Mouse (Mus musculus) spleen, adult 2 months (tissue): ENCODE data around the gene AI661453. TPM values are rescaled to one million over a fixed set of nuclear protein-coding genes. Genes with fewer than 3 reads are reported as not detected.

Experiments
- DNase-seq, 2 experiments: peaks; one replicate each; pipeline versions ENCODE4 v3.0.0 to v3.0.0-alpha.2; 2012 to 2021; ENCODE audit warnings: low spot score in 2 of 2, low read depth in 1 of 2
- H3K27ac ChIP-seq: fragments of 200-500 bp; 2 replicates; pipeline ENCODE4 v1.5.1; 2012; ENCODE audit warnings: low read length, inconsistent platforms; ENCODE audit not compliant: insufficient read depth
- H3K27me3 ChIP-seq: fragments of 200-500 bp; 2 replicates; pipeline ENCODE4 v1.6.1; 2012; ENCODE audit warnings: mild to moderate bottlenecking, moderate library complexity, low read length, inconsistent platforms; ENCODE audit not compliant: control insufficient read depth, insufficient read depth
- H3K36me3 ChIP-seq: fragments of 200-500 bp; 2 replicates; pipeline ENCODE4 v1.6.1; 2012; ENCODE audit warnings: mild to moderate bottlenecking, low read length, inconsistent platforms; ENCODE audit not compliant: control insufficient read depth, insufficient read depth
- H3K4me1 ChIP-seq: fragments of 200-500 bp; 2 replicates; pipeline ENCODE4 v1.6.1; 2011; ENCODE audit warnings: inconsistent platforms; ENCODE audit not compliant: control insufficient read depth, insufficient read depth, insufficient read length
- H3K4me3 ChIP-seq: fragments of 200-500 bp; 2 replicates; pipeline ENCODE4 v1.5.1; 2011; ENCODE audit warnings: mild to moderate bottlenecking, inconsistent platforms; ENCODE audit not compliant: insufficient read depth, insufficient read length; ENCODE audit errors: extremely low read depth
- CTCF ChIP-seq: fragments of 200-500 bp; IDR thresholded peaks from 2 replicates; pipeline ENCODE4 v1.5.1; 2011; ENCODE audit warnings: mild to moderate bottlenecking, inconsistent platforms; ENCODE audit not compliant: insufficient read depth, insufficient read length, insufficient replicate concordance; ENCODE audit errors: extremely low read depth
- POLR2A ChIP-seq: fragments of 200-500 bp; IDR thresholded peaks from 2 replicates; pipeline ENCODE4 v1.6.1; 2011; ENCODE audit warnings: low read depth, low read length, inconsistent platforms
- WGBS: fragments of 180-500 bp; shearing (Covaris S2); methylation state at CpG from one replicate; pipeline ENCODE4 v1.1.7; 2018; 5-methylcytosine and 5-hydroxymethylcytosine counted together
- polyA plus RNA-seq: library from polyadenylated mRNA; depleted of rRNA; stranded (reverse); fragments of >200 nt; gene quantifications from 2 replicates; pipeline ENCODE4 v1.2.3, GENCODE M21; 2012

The AI661453 gene
- polyA plus RNA-seq, 1 experiment, result 0.26 TPM

GRCm38 (mm10) chr17:47449432-47449831 lies 13.0 kb downstream of the AI661453 start:
- DNase-seq, result no peak
- TF ChIP-seq CTCF, result no peak
- TF ChIP-seq POLR2A, result no peak
- no peak overlapping the region for H3K4me3 ChIP-seq
- no peaks in the 10 kb centered on the region for H3K36me3 ChIP-seq
- no peaks in the 10 kb centered on the region for H3K27me3 ChIP-seq
- H3K4me1 ChIP-seq, result no peaks in the 10 kb centered on the region
- 83% methylated on average over 5 of the region's 5 CpGs for WGBS
- H3K27ac ChIP-seq, result no peak overlapping the region

- no peak for DNase-seq
- Histone ChIP-seq H3K36me3 (no peaks in the 10 kb centered on the region), H3K4me1 (no peaks in the 10 kb centered on the region), H3K27me3 (no peaks in the 10 kb centered on the region), H3K27ac (no peak overlapping the region), H3K4me3 (no peak overlapping the region)
- WGBS, result 83% methylated on average over 7 of the region's 7 CpGs
- TF ChIP-seq POLR2A (no peak), CTCF (no peak)
Observed at GRCm38 (mm10) chr17:47450239-47450638, 13.8 kb downstream of the AI661453 start.

GRCm38 (mm10) chr17:47450880-47451565 lies 14.6 kb downstream of the AI661453 start:
- no peak overlapping the region for H3K27ac ChIP-seq

DNA sequence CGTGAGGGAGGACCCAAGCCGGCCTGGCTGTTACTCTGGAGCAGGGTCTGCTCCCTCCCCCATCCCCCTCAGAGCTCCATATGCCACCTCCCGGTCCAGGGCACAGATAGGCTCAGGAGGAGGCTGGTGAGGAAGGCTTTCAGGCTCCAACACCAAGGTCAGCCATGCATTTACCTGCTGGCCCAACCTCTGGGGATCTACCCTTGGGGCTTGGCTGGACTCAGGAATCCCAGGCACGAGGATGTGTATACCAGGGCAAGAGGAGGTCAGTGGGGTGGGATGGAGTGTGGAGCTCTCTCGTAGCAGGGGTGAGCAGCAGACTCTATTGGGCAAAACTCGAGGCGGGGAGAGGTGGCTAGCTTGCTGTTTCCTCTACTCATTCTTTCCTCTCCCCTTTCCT lies 16.5 kb downstream of the AI661453 start:
- no peaks in the 10 kb centered on the region for H3K4me1 ChIP-seq
- 80% methylated on average over 7 of the region's 7 CpGs for WGBS
- no peaks in the 10 kb centered on the region for H3K27me3 ChIP-seq
- no peak overlapping the region for H3K4me3 ChIP-seq
- no peak overlapping the region for H3K27ac ChIP-seq
- no peak for TF ChIP-seq CTCF
- TF ChIP-seq POLR2A, result no peak
- H3K36me3 ChIP-seq, result no peaks in the 10 kb centered on the region
- no peak for DNase-seq

More at GRCm38 (mm10) chr17:47450880-47451565, 14.6 kb downstream of the AI661453 start:
- no peak for DNase-seq
- Histone ChIP-seq H3K4me1 (no peaks in the 10 kb centered on the region), H3K27me3 (no peaks in the 10 kb centered on the region), H3K4me3 (no peak overlapping the region), H3K36me3 (no peaks in the 10 kb centered on the region)
- 83% methylated on average over 12 of the region's 12 CpGs for WGBS
- no peak for TF ChIP-seq CTCF
- TF ChIP-seq POLR2A, result no peak

DNA sequence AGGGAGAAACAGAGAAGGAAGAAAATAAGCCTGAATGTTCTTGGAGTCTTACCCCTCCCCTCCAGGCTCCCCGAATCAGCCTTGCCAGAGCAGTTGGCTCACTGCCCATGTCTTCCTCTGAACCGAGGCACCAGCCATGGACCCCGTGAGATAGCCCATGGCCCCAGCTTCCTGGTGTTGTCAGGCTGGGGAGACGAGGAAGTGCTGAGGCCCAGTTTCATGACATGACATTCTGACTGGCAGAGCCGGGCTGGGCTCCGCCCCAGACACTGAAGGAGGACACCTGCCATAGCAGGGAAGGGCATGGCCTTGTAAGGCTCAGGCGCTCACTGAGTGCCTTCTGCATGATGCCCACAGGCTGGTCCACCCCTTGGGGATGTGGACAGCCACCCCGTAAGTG lies 18.3 kb downstream of the AI661453 start:
- WGBS, result 28% methylated on average over 8 of the region's 8 CpGs
- Histone ChIP-seq H3K4me3 (no peak overlapping the region), H3K4me1 (no peaks in the 10 kb centered on the region), H3K27me3 (no peaks in the 10 kb centered on the region), H3K27ac (no peak overlapping the region), H3K36me3 (no peaks in the 10 kb centered on the region)
- TF ChIP-seq CTCF (no peak), POLR2A (no peak)
- DNase-seq, result no peak

- TF ChIP-seq POLR2A, result no peak
- TF ChIP-seq CTCF, result no peak
- H3K4me1 ChIP-seq, result no peaks in the 10 kb centered on the region
- 43% methylated on average over 13 of the region's 13 CpGs for WGBS
- no peaks in the 10 kb centered on the region for H3K27me3 ChIP-seq
- H3K36me3 ChIP-seq, result no peaks in the 10 kb centered on the region
- H3K27ac ChIP-seq, result no peak overlapping the region
- H3K4me3 ChIP-seq, result no peak overlapping the region
- no peak for DNase-seq
Observed at GRCm38 (mm10) chr17:47458310-47458709, 21.9 kb downstream of the AI661453 start.

DNA sequence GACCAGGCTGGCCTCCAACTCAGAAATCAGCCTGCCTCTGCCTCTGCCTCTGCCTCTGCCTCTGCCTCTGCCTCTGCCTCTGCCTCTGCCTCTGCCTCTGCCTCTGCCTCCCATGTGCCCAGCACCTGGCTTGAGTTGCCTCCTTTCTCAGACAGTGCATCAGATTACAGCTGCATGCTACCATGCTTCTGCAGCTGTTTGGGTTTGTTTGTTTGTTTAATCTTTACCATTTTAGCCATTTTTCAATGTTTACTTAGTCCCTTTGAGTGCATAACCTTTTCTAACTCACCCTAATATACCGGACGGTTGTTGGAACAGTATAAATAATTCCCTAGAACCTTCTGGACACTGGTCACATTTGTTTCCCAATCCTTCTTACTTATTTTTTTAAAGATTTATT lies 22.5 kb downstream of the AI661453 start:
- no peak for TF ChIP-seq CTCF
- TF ChIP-seq POLR2A, result no peak
- Histone ChIP-seq H3K36me3 (no peaks in the 10 kb centered on the region), H3K4me3 (no peak overlapping the region), H3K27ac (no peak overlapping the region), H3K27me3 (no peaks in the 10 kb centered on the region), H3K4me1 (no peaks in the 10 kb centered on the region)
- no peak for DNase-seq
- 95% methylated on average over 2 of the region's 2 CpGs for WGBS
